28 mouse cellular contexts compared by ENCODE assay signal in the genomic region with DNA sequence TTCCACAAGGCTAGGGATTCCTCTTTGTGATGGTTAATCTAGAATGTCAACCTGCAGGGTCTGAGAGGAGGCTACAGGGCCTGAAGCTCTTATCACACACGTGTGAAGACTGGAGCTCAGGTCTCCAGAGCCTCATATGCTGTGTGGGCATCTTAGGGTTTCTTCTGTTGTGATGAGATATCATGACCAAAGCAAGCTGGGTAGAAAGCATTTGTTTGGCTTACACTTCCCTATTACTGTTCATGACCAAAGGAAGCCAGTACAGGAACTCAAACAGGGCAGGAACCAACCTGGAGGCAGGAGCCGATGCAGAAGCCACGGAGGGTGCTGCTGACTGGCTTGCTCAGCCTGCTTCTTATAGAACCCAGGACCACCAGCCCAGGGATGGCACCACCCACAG. TPM values are rescaled to one million over a fixed set of nuclear protein-coding genes. Genes with fewer than 3 reads are reported as not detected.
A peak's percentile ranks its signal among the peaks of the same experiment; 100 is the strongest.
DNase-seq lines count a peak whose midpoint lies in the region; ATAC-seq lines count a peak whose summit lies in the region.
"Had no signal": no experiment of that assay in that cellular context is flagged by ENCODE, and none has a peak within 500 bp of the region (broad histone marks: within the 10 kb centered on the region; RNA-seq: fewer than 3 reads in every experiment).

No protein-coding gene starts in this region.

- H3K4me1 ChIP-seq in forebrain, embryonic 15.5 days: peaks cover 3% of the 10 kb centered on the region; the same call in 1 of the 2 replicates
- H3K4me1 ChIP-seq: embryonic facial prominence, embryonic 10.5 days; embryonic facial prominence, embryonic 12.5 days; forebrain, embryonic 13.5 days had no signal

- DNase-seq in 416B (ENCODE audit: low read depth): peak; percentile 18
- DNase-seq in MEL-GATA-1-ER (ENCODE audit: extremely low read depth, low read depth): peak; percentile 59
- no peak for DNase-seq in adrenal gland, adult (ENCODE audit: inconsistent age in 2 of 2, low spot score in 1 of 2)
- no peak for DNase-seq in adrenal gland, adult 18-20 months (ENCODE audit: low spot score in 2 of 2)
- DNase-seq: adrenal gland, adult 8-10 months; adrenal gland, postnatal 14 days; adrenal gland, postnatal 36 days; cerebellum, adult 11-12 months; cerebellum, adult 2 months; cerebellum, adult 9-10 months; cerebellum, postnatal 10 days; cerebellum, postnatal 25 days; embryo, embryonic 11 days had no signal

- no peak overlapping the region for H3K27ac ChIP-seq in forebrain, embryonic 15.5 days (replicated peaks)
- H3K27ac ChIP-seq: embryonic facial prominence, embryonic 10.5 days; embryonic facial prominence, embryonic 12.5 days; forebrain, embryonic 13.5 days had no signal

- H3K4me2 ChIP-seq in forebrain, embryonic 15.5 days (replicated peaks): no peak overlapping the region
- H3K4me2 ChIP-seq: embryonic facial prominence, embryonic 12.5 days; forebrain, embryonic 13.5 days had no signal

- H3K9ac ChIP-seq in forebrain, embryonic 15.5 days (replicated peaks): no peak overlapping the region
- H3K9ac ChIP-seq: embryonic facial prominence, embryonic 12.5 days; forebrain, embryonic 13.5 days had no signal

- H3K4me3 ChIP-seq in forebrain, embryonic 15.5 days: no peak overlapping the region
- H3K4me3 ChIP-seq: embryonic facial prominence, embryonic 10.5 days; embryonic facial prominence, embryonic 12.5 days; forebrain, embryonic 13.5 days had no signal

- WGBS in forebrain, embryonic 15.5 days: 75% methylated on average over 3 of the region's 3 CpGs

- ATAC-seq in granulocyte monocyte progenitor cell, adult 5-6 weeks (replicated peaks; ENCODE audit: poor library complexity, severe bottlenecking): peak; percentile 40
- ATAC-seq in megakaryocyte, adult 5-6 weeks (ENCODE audit: poor library complexity, severe bottlenecking): peak; percentile 39
- ATAC-seq in megakaryocyte-erythroid progenitor cell, adult 5-6 weeks (replicated peaks; ENCODE audit: low FRiP score, low TSS enrichment, poor library complexity, severe bottlenecking): no peak
- no peak for ATAC-seq in forebrain, embryonic 15.5 days (replicated peaks)
- ATAC-seq: activated CD4-positive, CD25-positive, alpha-beta regulatory T cell, adult 4 months; CD4-positive, CD25-positive, alpha-beta regulatory T cell, adult 4 months; forebrain, embryonic 13.5 days; forebrain, embryonic 16.5 days; Patski had no signal

- no peaks in the 10 kb centered on the region for H3K9me3 ChIP-seq in forebrain, embryonic 15.5 days
- H3K9me3 ChIP-seq: embryonic facial prominence, embryonic 10.5 days; embryonic facial prominence, embryonic 12.5 days; forebrain, embryonic 13.5 days; G1E had no signal

- no peaks in the 10 kb centered on the region for H3K36me3 ChIP-seq in forebrain, embryonic 15.5 days
- H3K36me3 ChIP-seq: embryonic facial prominence, embryonic 10.5 days; embryonic facial prominence, embryonic 12.5 days; G1E had no signal

- no peaks in the 10 kb centered on the region for H3K27me3 ChIP-seq in forebrain, embryonic 15.5 days
- H3K27me3 ChIP-seq: embryonic facial prominence, embryonic 12.5 days; forebrain, embryonic 13.5 days; Patski had no signal

RNA-seq across cellular contexts. Expression of gene Acsbg2, which starts 18.8 kb away (rescaled TPM):
- not detected in 2 replicates for total RNA-seq in granulocyte monocyte progenitor cell, adult 5-6 weeks (2014; fragmentation: Nextera tagmentation)
- total RNA-seq in granulocyte monocyte progenitor cell, adult 5-6 weeks (2017): not detected in 2 replicates
- total RNA-seq in megakaryocyte, adult 5-6 weeks (2015): not detected in 2 replicates
- not detected in 2 replicates for total RNA-seq in megakaryocyte, adult 5-6 weeks (2017)
- not detected in 2 replicates for total RNA-seq in megakaryocyte-erythroid progenitor cell, adult 5-6 weeks (2014; fragmentation: Nextera tagmentation)
- total RNA-seq in megakaryocyte-erythroid progenitor cell, adult 5-6 weeks (2017): not detected in 2 replicates
- under 1 TPM in 1 of 2 experiments, not detected in 1; 0.27 TPM for total RNA-seq in adrenal gland, adult 18-20 months (2021)
- polyA plus RNA-seq in forebrain, embryonic 15.5 days (2015; fragmentation: Nextera tagmentation; extraction: Ambion mirVana): not detected in 2 replicates
- total RNA-seq: CH12.LX had no signal
- polyA plus RNA-seq: embryonic facial prominence, embryonic 10.5 days; embryonic facial prominence, embryonic 12.5 days; embryonic facial prominence, embryonic 14.5 days; forebrain, embryonic 11.5 days; forebrain, embryonic 13.5 days; forebrain, embryonic 16.5 days; G1E; Patski had no signal

RNA-seq across cellular contexts. Expression of gene 1700061G19Rik, which starts 19.9 kb away (rescaled TPM):
- 0.47 TPM in 1 of 2 replicates, not detected in the other for total RNA-seq in granulocyte monocyte progenitor cell, adult 5-6 weeks (2014; fragmentation: Nextera tagmentation)
- 0.17 TPM in 1 of 2 replicates, not detected in the other for total RNA-seq in granulocyte monocyte progenitor cell, adult 5-6 weeks (2017)
- 0.32 and 0.40 TPM in 2 replicates for total RNA-seq in megakaryocyte, adult 5-6 weeks (2015)
- 0.07 and 0.53 TPM in 2 replicates for total RNA-seq in megakaryocyte, adult 5-6 weeks (2017)
- total RNA-seq in megakaryocyte-erythroid progenitor cell, adult 5-6 weeks (2014; fragmentation: Nextera tagmentation): not detected in 2 replicates
- not detected in 2 replicates for total RNA-seq in megakaryocyte-erythroid progenitor cell, adult 5-6 weeks (2017)
- 1 to 10 TPM in 1 of 2 experiments, under 1 TPM in 1; 0.83 to 2.9 TPM for total RNA-seq in adrenal gland, adult 18-20 months (2021)
- polyA plus RNA-seq in forebrain, embryonic 15.5 days (2015; fragmentation: Nextera tagmentation; extraction: Ambion mirVana): 0.43 and 0.50 TPM in 2 replicates
- polyA plus RNA-seq: cerebellum, adult 2 months; G1E; Patski had no signal

RNA-seq across cellular contexts. Expression of gene Rfx2, which starts 24.6 kb away (rescaled TPM):
- 4.4 and 6.4 TPM in 2 replicates for total RNA-seq in granulocyte monocyte progenitor cell, adult 5-6 weeks (2014; fragmentation: Nextera tagmentation)
- total RNA-seq in granulocyte monocyte progenitor cell, adult 5-6 weeks (2017): 1.6 and 2.8 TPM in 2 replicates
- total RNA-seq in megakaryocyte, adult 5-6 weeks (2015): 5.0 and 5.2 TPM in 2 replicates
- 1.7 and 2.8 TPM in 2 replicates for total RNA-seq in megakaryocyte, adult 5-6 weeks (2017)
- total RNA-seq in megakaryocyte-erythroid progenitor cell, adult 5-6 weeks (2014; fragmentation: Nextera tagmentation): 23.0 and 29.3 TPM in 2 replicates
- total RNA-seq in megakaryocyte-erythroid progenitor cell, adult 5-6 weeks (2017): 4.7 and 10.5 TPM in 2 replicates
- 1 to 10 TPM; 3.8 to 5.6 TPM for total RNA-seq in adrenal gland, adult 18-20 months (2021)
- polyA plus RNA-seq in forebrain, embryonic 15.5 days (2015; fragmentation: Nextera tagmentation; extraction: Ambion mirVana): 4.4 and 4.5 TPM in 2 replicates

Comparison
In these comparisons a context has a peak if more than half of its experiments do, and no peak if none do; other contexts are left out.
1. DNase-seq: peak in 416B (single experiment) and MEL-GATA-1-ER (single experiment); none in adrenal gland, adult (0 of 2) and adrenal gland, adult 18-20 months (0 of 2).
2. ATAC-seq: peak in granulocyte monocyte progenitor cell, adult 5-6 weeks (single experiment) and megakaryocyte, adult 5-6 weeks (single experiment); none in megakaryocyte-erythroid progenitor cell, adult 5-6 weeks (single experiment) and forebrain, embryonic 15.5 days (single experiment).